Mouse (Mus musculus) embryonic fibroblast, embryonic 13.5 days (primary cell): Measurements from ENCODE around the gene Mkrn2.

Experiments used
- CTCF ChIP-seq: IDR thresholded peaks from 2 replicates; pipeline ENCODE4 v1.5.1; 2011; ENCODE audit warnings: mild to moderate bottlenecking, control low read depth, low read length, moderate library complexity, borderline replicate concordance; ENCODE audit not compliant: insufficient read depth
- POLR2A ChIP-seq: IDR thresholded peaks from 2 replicates; pipeline ENCODE4 v1.6.1; 2011; ENCODE audit warnings: low read depth, mild to moderate bottlenecking, control low read depth, low read length, moderate library complexity

GRCm38 (mm10) chr6:115634015-115634414, 32.3 kb downstream of the Mkrn2 start:
- TF ChIP-seq CTCF (no peak), POLR2A (no peak)
